Mouse (Mus musculus) neural tube, embryonic 10.5 days (tissue): ENCODE data around the gene Bcl2.
"Not testable (repeated sequence)": the region's sequence is repeated elsewhere in the genome, so short reads cannot be mapped to it uniquely, and the experiment has no call there.

Experiments
- DNase-seq: peaks from one replicate; pipeline ENCODE4 v3.0.0-alpha.2; 2017; ENCODE audit warnings: low spot score; ENCODE audit errors: extremely low spot score

The Bcl2 gene

DNA sequence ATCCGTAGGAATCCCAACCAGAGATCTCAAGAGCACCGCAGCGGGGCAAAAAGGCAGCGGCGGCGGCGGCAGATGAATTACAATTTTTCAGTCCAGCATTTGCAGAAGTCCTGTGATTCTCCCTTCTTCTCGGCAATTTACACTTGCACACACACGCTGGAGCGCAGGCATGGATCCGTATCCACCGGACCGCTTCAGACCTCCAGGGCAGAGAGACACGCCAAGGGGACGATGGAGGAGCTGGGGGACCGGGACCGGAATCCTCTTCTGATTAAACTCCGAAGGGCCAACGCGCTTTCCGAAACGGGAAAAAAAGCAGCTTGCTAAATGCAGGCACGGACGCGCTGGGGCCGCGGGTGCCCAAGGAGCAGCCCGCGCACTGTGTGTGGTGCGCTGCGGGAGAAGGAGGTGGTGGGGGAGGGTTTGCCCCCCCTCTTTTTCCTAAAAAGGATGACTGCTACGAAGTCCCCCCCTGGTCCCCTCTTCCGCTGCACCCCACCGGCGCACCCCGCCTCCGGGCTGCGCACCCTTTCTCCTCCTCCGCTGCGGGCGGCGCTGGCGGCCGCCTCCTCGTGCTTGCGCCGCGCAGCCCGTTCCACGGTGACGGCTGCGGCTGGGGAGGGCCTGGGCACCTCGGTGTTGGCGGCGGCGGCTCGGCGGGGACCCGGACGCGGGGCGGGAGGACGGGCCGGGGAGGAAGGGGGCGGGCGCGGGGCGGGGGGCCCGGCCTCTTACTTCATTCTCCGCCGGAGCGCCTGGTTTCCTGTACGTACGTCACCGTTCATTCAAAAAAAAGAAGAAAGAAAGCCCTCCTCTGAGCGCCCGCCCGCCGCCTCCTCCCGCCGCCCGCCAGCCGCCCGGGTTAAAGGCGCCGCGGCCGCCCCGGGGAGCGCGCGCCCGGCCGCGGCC is at the start of gene Bcl2:
Gene Bcl2, minus strand, starts transcription at position 654 of the 909 bp plus-strand sequence.
- peak; percentile 79 for DNase-seq

DNA sequence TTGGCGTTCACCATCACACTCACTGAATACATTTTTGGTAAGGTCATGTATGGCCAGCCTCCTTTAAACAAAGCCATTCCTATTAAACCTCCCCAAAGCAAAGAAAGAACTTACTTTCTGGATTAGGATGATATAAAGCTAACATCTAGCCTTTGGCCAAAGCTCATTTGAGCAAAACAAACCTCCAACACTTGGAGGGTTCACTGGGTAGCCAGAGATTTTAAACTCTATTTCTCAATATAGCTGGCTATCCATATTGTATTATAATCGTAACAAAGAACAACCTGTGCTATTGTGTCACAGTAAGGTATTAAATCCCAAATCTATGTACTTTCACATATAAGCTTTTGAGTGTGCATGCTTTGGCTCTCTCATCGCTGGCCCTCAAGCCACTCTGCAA is 46.7 kb upstream of the Bcl2 start:
- no peak for DNase-seq

DNA sequence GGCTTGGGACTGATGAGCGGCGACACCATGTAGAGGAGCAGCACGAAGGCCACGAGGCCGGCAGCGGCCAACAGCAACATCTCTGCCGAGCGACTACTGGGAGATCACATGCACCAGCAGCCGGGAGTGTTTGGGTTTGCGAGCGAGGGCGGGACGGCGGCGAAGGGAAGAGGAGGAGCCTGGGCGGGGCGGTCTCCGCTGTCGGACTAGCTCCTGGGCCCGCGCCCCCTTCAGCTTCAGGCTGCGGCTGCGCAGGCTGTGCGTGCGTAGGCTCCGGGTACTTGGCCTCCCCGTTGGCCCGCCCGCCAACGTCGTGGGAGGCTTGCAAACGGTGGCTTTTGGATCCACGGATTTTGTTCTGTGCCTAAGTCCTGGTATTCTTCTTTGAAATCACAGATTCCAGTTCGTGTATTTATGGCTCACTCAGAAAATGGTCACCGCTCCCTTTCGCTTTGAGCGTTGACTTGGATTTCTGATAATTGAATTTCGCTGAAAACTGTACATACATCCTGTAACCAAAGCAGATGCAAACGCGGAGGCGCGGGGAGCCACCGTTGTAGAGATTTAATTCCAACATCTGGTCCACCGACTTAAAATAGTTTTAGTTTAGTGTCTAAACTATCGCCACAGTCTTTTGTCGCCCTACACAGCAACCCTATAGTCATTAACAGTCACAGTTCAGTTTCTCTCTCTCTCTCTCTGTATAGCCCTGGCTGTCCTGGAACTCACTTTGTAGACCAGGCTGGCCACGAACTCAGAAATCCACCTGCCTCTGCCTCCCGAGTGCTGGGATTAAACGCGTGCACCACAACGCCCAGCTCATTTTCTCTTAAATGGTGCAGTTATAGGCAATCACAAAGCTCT is 45.7 kb upstream of the Bcl2 start, which contains the start of gene Kdsr:
Gene Kdsr, minus strand, starts transcription at position 156 of the 864 bp plus-strand sequence.
- peak; percentile 92 for DNase-seq

DNA sequence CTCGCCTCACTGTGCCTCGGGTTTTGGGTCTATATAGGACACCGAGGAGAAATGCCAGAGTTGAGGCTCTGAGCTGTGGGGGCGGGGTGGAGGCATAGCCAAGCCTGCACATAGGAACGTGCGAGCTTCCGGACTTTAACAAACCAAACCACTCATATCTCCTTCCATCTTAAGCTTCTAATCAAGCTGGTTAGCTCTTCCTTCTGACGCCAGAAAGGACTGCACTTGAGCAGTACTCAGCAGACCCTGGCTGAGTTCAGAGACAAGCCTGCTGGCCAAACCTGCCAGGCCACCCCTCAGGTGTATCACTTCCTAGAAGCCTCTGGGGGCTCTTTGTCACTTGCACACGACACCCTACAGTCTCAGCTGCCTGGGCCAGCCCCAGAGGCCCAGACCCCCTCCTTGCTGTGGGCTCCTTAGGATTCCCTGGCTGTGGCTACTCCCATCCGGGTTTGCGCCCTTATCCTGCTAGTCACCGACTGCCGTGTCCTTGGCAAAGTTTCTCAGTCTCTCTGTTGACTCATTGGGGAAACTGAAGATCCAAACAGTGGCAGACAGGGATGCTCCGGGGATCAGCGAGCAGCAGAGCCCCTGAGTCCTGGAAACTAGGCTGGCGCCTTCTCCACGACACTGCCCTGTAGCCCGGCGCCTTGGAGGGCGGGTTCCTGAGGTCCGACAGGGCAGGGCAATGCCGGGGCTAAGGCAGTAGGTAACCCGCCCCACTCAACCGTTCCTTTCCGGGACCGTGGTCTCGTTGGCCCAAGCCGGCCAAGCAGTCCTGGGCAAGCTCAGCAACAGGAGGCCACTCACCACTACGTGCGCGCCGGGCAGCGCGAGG is 44.9 kb upstream of the Bcl2 start:
- no peak for DNase-seq

DNA sequence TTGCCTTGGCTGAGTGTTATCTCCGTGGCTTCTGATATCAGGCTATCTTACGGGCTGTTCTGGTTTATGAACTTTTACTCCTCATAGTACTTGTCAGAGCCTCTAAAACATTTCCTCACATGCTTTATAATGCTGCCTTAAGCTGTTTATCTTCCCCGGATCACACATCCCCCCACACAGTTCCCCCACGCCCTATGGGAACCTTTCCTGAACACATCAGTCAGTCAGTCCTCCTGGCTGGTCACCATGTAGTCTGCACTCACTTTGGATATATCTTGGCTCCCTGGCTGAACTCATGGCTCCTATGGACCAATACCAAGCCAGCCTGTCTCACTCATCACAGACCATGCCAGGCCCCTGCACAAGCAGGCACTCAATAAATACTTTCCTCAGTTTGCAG is 42.6 kb upstream of the Bcl2 start:
- DNase-seq: no peak

DNA sequence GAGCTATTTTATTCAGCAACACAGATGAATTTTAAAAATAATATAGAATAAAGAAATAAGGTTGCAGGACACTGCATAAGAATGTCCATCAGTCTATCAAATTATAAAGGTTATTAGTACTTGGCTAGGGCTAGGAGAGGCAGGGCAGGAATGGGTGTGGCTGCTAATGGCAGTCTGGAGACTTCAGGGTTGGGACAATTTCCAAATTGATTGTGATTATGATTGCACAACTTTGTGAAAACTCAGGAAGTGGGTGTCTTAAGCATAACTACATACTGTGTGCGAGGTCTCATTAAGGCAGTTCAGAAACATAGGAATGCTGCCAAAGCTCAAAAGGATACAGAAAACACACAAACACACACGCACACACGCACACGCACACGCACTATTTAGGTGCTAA is 37.9 kb upstream of the Bcl2 start:
- DNase-seq: no peak

DNA sequence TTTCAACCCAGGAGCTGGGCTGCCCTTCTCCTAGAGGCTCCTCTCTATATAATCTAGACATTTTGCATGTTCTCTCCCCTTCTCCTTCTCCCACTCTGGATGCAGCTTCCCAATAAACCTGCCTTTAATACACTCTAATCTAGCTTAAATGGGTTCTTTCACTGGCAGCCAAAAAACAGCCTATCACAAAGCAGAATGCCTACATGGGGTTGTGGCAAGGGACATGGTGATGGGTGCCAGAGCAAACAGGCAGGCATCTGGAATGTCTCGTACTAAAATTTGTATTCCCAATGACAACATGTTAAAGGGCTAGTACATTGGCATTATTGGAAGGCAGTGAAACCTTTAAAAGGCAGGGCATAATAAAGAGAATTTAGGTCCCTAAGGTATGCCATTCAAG is 36.6 kb upstream of the Bcl2 start:
- no peak for DNase-seq

DNA sequence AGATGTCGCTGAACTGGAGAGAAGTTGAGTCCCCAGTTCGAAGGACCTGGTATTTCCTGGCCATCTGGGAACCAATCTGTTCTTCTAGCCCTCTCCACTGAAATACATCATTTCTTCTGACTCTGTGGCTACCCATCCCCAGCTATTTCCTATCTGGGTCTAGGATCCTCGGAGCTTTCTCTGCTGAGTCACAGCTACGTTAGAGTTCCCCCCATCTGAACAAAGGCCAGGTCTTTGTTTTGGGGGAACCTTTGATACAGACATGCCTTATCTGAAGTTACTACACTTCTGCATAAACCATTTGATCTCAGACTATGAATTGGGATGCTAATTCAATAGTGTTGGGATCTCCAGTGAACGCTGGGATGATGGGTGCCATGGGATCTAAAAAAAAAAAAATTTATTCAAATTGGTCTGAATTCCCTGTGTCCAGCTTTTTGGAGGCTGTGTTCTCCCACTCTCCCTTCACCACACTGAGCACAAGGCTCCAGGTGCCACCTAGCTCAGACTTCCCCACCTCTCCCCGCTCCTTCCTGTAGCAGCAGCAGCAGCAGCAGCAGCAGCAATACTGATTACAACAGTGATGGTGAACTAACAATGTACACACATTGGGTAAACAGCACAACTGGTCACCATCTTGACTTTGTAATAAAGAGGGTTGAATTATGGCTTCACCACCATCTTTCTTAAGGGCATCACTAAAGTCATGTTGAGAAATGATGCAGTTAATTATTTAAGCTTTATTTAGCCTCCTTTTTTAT is 34.7 kb upstream of the Bcl2 start:
- DNase-seq: no peak

DNA sequence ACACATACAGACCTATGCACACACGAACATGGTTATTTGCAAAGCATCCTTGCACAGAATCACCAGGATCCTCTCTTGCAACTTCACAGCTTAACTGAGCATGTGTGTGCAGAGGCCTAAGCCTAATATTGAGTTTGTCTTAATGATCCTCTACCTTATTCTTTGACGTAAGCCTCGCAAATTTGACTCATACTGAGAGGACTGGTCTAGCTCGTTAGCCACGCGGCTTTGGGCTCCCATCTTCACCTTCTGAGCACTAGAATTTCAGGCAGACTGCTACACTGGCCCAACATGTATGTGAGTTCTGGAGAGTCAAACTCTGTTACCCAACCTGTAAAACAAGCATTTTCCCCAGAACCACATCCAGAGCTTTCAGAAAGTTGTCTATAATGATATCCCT is 28.9 kb upstream of the Bcl2 start:
- DNase-seq: no peak

DNA sequence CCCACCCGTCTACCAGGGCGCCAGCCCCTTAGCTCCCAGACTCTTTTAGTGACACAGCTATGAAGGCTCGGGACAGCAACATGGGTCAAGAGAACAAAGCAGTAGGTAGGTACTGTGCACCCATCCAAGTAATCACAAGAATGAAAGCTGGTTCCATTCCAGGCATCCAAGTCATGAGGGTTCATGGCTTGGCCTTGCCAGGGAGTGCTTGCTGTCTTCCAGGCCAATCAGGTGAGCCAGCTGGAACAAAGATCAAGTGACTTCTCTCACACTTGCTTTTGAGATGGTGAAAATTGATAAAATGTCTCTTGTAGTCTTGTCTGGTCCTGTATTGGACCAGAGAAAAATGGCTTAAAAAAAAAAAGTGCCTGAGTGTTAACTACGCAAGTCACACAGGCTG is 26.7 kb upstream of the Bcl2 start:
- no peak for DNase-seq

DNA sequence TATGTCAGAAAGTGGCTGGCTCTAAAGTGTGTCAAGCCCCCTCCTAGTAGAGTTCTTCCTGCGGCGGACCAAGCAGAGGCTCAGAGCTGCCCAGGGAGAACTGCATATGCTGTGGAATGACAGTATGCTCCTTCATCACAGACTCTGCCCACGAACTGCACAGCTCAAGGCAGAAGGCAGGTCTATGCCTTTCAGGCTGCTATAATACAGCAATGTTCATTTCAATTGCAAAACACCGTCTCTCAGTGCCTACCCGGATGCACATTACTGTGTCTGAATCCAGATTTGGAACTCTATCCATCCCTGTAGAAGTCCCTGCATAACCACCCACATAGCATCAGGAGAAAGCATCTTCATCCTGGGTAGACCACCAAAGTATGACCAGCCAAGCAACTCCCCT is 25.7 kb upstream of the Bcl2 start:
- no peak for DNase-seq

DNA sequence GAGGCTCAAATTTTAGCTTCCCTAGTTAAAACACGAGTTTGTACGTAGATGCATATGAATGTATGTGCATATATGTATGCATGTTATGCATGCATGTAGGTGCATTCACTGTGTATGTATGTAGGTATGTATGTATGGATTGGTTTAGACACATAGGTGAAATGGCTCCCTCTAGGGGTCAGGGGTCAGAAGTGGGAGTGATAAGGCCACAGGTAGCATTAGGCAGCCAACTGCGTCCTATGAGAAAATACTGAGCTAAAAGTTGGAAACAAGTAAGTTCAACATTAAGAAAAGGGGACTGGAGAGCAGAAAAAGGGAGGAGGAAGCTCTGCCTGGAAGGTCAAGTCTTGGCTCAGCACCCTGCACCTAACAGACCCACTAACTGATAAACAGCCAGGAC is 24.0 kb upstream of the Bcl2 start:
- DNase-seq: no peak

DNA sequence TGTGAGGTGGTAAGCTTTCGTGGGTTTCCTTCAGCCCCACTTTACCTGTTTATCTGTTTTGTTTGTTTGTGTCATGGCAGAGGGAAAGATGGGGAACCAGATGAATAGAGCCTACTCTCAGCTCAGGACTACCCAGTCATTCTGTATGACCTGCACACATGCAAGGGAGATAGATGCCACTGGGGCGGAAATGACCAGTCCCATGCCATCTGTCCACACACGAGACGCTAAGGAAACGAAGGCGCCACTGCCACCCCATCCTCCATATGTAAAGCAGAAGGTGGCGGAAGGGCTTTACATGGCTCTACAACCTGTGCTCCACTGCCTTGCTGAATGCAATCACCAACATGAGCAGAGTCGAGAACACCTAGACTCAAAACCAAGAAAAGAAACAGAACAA is 22.1 kb upstream of the Bcl2 start:
- no peak for DNase-seq

DNA sequence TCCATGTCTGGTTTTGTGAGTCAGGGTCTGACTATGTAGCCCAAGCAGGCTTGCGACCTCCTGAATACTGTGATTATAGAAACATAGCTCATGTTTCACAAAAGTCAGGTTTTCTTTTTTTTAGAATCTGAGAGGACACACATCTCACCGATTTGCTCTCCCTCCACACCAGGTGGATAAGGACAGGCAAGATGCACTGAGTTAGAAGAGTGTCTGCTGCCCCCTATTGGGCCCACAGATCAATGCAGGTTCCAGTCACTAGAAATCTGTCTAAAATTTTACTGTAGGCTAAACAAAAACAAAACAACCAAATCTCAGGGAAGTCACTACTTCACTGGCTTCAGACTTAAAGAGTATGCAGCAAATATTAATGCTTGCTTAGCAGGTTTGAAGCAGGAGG is 21.5 kb upstream of the Bcl2 start:
- peak; percentile 53 for DNase-seq

DNA sequence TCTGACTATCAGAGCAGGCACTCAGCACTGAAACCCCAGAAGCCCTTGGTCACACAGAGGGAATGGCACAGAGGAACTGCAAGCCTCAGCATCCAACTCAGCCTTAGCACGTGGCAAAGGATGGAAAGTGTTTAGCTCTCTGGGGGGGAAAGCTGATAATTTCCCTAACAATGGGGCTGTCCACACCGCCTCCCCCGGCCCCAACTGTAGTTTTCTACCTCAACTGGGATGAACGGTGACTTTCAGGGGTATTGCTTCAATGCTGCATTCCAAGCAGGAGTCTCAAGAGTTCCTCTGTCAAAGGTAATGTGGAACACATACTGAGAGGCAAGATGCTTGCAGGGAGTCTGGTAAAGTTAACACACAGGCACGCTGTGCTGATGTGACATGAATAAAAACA is 8.0 kb upstream of the Bcl2 start:
- no peak for DNase-seq

DNA sequence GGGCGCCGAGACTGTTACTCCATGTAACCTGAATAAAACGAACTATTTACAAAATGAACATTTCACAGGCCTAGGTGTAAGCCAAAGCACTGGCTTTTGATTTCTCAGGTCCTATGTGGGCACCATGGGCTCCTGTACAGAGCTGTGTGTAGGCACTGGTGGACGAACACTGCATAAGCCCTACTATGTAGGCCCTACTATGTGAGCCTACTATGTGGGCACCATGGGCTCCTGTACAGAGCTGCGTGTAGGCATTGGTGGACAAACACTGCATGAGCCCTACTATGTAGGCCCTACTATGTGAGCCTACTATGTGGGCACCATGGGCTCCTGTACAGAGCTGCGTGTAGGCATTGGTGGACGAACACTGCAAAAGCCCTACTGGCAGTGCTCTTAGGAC is 3.7 kb upstream of the Bcl2 start:
- DNase-seq: not testable (repeated sequence)

DNA sequence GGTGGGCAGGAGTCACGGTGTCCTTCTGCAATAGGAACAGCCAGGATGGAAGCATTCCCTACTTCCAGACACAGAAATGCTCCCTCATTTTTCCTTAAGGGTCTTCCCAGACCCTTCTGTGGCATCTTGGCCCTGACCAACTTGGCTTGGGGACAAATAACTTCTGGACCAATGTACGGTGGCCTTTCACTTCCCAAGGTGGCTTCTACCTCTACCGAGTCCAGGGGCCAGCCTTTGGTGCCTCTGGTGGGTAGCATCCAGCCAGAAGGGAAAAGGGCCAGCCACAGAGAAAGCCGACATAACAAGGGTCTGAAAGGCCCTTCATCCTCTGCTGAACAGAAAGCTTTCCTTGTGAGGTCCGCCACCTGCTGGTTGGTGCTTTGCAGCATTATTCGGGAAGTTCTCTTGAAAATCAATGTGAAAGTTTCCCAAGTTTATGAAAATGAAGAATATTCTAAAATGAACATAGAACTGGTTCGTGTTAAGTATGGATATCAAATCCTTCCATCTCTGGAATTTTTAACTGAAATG is 3.1 kb upstream of the Bcl2 start:
- peak; percentile 58 for DNase-seq

DNA sequence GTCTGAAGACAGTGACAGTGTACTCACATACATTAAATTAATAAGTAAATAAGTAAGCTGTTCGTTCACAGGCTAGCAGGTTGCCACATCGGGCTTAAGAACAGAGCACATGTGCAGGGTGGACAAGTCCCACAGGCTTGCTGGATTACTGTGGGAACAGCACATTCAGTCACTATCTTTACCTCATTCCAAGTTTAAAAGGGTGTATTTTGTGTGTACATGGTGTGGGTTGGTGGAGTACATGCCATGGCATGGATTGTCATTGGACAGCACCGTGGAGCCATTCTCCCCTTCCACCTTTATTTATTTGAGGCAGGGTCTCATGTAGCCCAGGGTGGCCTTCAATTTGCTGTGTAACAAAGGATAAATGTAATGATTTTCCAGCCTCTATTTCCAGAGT is 2.1 kb upstream of the Bcl2 start:
- DNase-seq: no peak

DNA sequence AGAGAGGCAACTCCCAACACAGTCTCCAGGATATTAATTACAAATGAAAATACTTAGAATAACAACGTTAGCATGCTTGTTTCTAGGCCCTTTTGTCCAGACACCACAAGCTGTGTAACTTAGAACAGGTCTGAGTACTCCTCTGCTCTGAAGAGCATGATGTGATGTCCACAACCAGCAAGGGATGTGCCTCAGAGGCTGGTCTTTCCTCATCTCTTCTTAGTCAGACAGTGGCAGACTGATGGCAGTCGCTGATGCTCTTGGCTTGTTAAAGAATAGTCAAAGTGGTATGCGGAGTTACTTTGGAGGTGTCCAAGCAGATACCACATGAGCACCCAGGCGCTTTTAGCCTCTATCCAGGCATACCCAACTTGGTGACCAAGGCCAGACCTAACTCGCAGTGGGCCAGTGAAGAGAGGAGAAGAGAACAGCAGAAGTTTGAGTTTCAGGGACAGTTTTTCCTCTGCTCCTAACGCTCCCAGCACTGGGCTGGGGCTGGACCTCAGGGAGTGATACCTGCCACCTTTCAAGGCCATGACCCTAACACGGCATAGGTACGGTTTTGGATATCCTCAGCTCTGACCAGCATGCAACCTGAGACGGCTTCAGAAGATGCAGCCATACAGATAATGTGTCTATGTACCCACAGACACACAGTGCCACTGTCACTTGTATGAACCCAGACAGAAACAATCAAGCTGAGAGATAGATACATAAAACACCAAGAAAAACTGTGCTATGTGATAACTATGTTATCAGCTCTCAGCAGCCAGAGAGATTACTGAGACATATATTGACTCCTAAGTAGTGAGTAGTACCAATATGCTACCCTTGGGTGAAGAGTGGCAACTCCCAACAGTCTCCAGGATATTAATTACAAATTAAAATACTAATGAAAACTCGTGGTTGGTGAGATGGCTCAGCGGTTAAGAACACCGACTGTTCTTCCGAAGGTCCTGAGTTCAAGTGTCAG is 1.3 kb upstream of the Bcl2 start:
- no peak for DNase-seq
